Mouse (Mus musculus): ENCODE measurements around the gene Neurl3.

Gene Neurl3

GRCm38 (mm10) chr1:36258631-36259030 lies 15.8 kb downstream of the Neurl3 start:
- no peak for DNase-seq (ENCODE audit: low spot score in 2 of 2)

- DNase-seq (ENCODE audit: low spot score in 2 of 2), result no peak
Observed at GRCm38 (mm10) chr1:36257276-36257675, 17.2 kb downstream of the Neurl3 start.

- DNase-seq (ENCODE audit: low spot score in 2 of 2), result no peak
Observed at GRCm38 (mm10) chr1:36255871-36256640, 18.4 kb downstream of the Neurl3 start.

DNA sequence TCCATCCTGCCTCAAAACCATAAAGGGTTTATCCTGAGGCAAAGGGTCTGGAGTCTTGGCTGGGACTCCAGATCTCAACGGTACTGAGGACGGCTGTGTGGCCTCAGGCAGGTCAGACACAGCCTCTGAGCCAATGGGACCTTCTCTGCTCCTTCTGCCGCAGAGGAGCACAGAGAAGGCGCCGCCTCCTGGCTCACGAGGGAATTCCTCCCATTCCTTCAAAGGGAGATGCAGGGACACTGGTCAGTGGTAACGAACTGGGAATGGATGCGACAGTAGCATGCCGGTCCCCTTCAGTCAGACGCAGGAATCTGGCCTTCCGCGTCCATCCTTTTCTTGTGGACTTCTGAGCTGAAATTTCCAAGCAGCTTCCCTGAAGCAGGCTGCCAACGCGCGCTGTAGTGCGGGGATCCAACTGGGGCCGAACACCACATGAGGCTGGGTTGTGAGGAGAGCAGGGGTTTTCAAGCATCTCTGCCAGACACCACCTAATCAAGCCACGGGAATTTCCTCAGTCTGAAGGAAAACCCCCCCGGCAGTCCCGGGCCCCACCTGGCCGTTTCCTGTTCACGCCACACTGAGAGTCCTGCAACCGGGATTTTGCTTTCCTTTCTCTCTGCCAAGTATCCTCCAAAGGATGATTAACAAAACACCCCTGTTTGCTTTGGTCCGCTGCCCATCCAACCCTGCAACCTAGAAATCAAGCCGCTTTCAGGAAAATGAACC lies 19.7 kb downstream of the Neurl3 start:
- no peak for DNase-seq (ENCODE audit: low spot score in 2 of 2)

DNA sequence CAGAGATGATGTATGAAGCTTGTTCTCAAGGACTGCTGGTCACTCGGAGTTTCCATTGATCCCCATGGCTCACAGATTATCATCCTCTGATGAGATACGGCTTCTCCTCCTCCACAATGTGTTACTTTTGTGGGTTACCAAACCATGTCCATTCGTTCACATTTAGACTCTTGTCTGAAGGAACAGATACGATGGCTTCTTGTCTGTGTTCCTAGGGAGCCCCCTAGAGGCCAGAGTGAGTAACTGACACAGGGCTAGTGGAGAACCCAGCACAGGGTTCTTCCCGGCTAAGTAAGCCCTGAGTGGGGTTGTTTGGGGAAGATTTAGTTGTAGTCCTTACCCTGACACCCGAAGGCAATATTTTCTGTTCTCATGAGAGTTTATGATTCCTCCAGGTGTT lies 21.7 kb downstream of the Neurl3 start:
- peak in 1 of 2 experiments; percentile 74 for DNase-seq (ENCODE audit: low spot score in 2 of 2)

GRCm38 (mm10) chr1:36251426-36251825 lies 23.1 kb downstream of the Neurl3 start:
- no peak for DNase-seq (ENCODE audit: low spot score in 2 of 2)

GRCm38 (mm10) chr1:36246688-36247087 lies 27.8 kb downstream of the Neurl3 start:
- DNase-seq (ENCODE audit: low spot score in 2 of 2), result no peak

- DNase-seq (ENCODE audit: low spot score in 2 of 2), result no peak
Observed at GRCm38 (mm10) chr1:36244828-36245215, 29.7 kb downstream of the Neurl3 start.

GRCm38 (mm10) chr1:36244058-36244827 lies 30.2 kb downstream of the Neurl3 start, which contains the start of gene Uggt1:
Uggt1 (minus strand) TSS chr1:36244720.
- DNase-seq (ENCODE audit: low spot score in 2 of 2), result peak; percentile 86 to 94

DNA sequence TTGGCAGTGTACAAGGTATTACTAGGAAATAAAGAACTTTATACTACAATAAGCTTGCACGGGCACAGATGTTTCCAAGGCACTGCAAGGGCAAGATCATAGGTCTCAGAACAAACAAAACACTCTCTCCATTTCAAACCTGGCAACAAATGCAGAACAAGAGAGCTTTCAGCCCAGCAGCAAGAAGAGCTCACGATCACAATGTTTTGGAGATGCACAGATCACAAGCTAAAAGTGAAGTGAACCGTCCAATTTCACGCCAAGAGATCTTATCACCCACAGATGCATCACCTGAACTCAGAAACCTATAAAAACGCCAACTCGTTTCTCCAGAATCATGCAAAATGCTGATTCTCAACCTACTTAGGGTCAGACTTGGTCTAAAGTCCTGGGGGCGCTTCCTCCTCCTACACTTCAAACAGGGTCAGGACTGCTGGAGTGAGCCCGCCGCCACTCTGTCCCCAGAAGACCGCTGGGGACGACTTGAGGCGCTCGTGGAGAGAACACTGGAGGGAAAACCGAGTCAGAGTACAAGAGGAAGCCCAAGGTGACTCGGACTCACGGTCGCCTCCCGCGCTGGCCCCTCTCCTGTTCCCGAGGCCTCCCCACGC lies 30.9 kb downstream of the Neurl3 start:
- no peak for DNase-seq (ENCODE audit: low spot score in 2 of 2)

- DNase-seq (ENCODE audit: low spot score in 2 of 2), result no peak
Observed at GRCm38 (mm10) chr1:36241903-36242429, 32.5 kb downstream of the Neurl3 start.

GRCm38 (mm10) chr1:36240176-36240575 lies 34.3 kb downstream of the Neurl3 start:
- DNase-seq (ENCODE audit: low spot score in 2 of 2), result no peak

DNA sequence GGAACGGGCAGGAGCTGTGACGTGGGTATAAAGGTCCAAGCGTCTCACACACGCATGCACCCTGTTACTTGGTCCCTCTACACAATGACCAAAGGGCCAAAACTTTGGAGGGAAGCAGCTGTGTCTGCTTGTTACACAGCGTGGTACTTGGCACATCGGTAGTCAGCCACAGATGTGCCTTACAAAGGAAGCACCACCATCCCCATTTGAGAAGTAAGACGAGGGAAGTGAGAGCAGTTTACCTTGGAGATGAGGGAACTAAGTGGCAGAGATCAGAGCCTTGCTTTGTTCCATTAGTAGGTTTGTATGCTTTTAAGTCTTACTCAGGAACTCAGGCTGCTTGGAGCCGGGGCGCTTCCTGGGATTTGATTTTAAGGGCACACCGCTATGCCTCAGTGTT lies 35.1 kb downstream of the Neurl3 start:
- DNase-seq (ENCODE audit: low spot score in 2 of 2), result no peak

DNA sequence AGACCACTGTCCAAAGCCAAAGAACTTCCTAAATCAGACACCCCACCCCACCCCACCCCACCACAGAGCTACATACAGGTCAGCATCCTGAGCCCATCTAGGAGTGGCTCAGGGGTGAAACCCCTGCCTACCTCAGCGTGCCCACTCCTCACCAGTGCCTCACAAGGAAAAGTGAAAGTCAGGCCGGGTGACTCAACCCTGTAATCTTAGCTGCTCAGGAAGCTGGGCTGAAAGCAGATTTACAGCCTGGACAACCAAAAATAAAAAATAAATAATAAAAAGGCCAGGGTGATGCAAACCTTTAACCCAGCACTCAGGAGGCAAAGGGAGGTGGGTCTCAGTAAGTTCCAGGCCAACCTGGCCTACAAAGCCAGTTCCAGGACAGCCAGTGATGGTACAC lies 38.6 kb downstream of the Neurl3 start:
- no peak for DNase-seq (ENCODE audit: low spot score in 2 of 2)

DNA sequence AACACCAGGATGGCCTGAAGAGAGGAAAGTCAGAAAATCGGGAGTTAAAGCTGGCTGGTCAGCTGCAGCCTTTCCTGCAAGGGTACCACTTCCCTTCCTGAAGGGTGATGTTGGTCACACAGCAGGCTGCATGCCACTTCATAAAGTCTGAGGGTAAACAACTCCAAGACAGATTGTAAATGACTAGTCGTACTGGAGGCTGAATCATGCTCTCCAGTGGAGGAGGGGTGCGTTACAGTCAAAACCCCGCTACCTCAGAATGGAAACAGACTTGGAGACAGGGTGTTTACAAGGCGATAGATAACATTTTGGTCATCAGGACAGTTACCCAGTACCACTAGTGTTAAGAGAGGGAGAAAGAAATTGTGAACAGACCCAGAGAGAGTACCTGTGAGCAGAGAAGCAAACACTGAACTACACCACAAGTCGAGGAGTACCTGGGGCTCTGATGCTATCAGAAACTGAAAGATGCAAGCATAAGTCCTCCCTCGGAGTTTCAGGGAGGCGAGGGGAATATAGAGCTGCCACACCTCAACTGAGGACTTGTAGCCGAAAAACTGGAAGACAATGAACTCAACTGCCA lies 39.3 kb downstream of the Neurl3 start:
- no peak for DNase-seq (ENCODE audit: low spot score in 2 of 2)

DNA sequence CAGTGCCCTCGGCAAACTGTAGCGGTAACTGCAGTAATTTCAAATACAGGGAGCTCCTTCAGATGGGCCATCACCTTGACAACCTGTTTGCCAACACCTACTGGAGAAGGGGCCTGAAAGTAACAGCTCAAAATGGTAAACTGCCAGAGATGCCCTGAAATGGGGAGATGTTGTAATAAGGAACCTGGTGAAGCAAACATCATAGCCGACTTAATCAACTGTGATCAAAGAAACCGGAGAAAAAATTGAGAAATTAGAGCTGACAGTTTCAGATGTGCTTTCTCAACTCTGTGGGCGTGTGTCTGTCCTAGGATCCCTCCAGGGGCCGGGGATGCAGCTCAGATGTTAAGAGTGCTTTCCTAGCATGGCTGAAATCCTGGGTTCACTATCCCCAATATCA lies 41.3 kb downstream of the Neurl3 start:
- no peak for DNase-seq (ENCODE audit: low spot score in 2 of 2)

- DNase-seq (ENCODE audit: low spot score in 2 of 2), result no peak
Observed at GRCm38 (mm10) chr1:36230919-36231705, 43.4 kb downstream of the Neurl3 start.

DNA sequence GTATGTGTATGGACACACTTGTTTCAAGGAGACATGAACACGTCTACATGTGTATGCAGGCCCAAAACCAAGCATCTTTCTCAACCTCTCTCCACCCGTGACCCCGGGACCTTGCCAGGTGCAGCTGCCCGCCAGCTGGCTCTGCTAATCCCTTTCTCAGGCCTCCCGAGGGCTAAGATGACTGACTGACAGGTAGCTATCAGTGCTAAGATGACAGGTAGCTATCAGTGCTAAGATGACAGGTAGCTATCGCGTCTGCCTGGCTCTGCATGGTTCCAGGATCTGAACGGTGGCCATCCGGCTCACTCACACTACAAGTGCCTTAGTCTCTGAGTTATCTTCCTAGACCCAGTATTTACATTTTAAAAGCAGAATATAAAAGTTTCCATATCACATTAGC lies 46.0 kb downstream of the Neurl3 start:
- no peak for DNase-seq (ENCODE audit: low spot score in 2 of 2)

DNA sequence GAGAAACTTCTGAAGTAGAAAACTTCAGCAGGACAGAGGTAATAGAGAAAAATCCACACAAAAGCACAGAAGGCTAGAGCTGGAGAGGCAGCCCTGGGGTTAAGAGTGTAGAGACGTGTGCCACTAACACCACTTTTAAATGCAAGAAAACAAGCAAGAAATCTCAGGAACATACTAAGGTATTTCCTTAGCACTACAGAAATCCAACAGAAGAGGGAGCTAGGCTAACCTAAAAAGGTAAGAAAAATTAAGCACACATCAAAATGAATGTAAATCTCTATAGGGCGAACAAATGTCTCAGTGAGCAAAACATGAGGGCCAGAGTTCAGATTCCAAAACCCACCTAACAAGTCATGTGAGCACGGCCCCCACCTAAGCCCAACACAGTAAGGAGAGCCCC lies 49.8 kb downstream of the Neurl3 start:
- no peak for DNase-seq (ENCODE audit: low spot score in 2 of 2)
